Mouse (Mus musculus) spleen, adult 2 months (tissue): ENCODE data around the gene Clasrp.

Experiments used
- CTCF ChIP-seq: fragments of 200-500 bp; IDR thresholded peaks from 2 replicates; pipeline ENCODE4 v1.5.1; 2011; ENCODE audit warnings: mild to moderate bottlenecking, inconsistent platforms; ENCODE audit not compliant: insufficient read depth, insufficient read length, insufficient replicate concordance; ENCODE audit errors: extremely low read depth
- POLR2A ChIP-seq: fragments of 200-500 bp; IDR thresholded peaks from 2 replicates; pipeline ENCODE4 v1.6.1; 2011; ENCODE audit warnings: low read depth, low read length, inconsistent platforms

DNA sequence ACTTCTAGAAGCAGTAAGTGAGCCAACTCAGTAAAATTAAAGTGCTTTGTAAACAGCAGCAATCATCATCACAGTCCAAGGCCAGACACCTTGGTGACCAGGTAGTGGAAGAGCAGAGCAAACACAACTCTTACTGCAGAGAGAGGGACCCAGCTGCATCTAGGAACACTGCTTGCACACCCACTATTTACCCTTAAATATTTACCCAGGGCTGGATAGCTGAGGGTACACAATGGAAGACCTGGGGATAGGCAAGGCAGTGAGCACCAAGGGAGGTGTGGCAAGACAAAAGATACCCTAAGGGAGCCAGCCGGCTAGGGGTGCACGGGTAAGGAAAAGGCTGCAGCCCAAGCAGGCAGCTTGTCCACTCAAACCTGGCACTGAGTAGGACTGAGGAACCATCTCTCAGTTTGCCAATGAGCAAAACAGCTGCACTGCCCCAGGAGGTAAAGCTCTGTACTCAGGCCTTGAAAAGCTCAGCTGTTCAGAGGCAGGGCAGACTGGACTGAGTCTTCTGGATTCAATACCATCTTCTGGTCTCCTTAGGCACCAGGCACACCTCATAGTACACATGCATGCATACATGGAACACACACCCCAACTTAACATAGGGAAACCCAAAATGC, 56.8 kb downstream of the Clasrp start:
- TF ChIP-seq POLR2A (no peak), CTCF (no peak)
